Mouse (Mus musculus) heart, embryonic 13.5 days (tissue): ENCODE results near the gene Best2. TPM values are rescaled to one million over a fixed set of nuclear protein-coding genes. Genes with fewer than 3 reads are reported as not detected.

Source experiments
- ATAC-seq: fragments of 200-750 bp; cut with Nextera tagmentation; 2 replicates; pipeline ENCODE4 v1.8.0; 2017; ENCODE audit warnings: moderate TSS enrichment; ENCODE audit not compliant: insufficient number of reproducible peaks, low FRiP score, low TSS enrichment; ENCODE audit errors: extremely low read depth
- H3K27ac ChIP-seq: fragments of 300-500 bp; sonication (generic); replicated peaks from 2 replicates; pipeline ENCODE4 v1.5.1; 2015; ENCODE audit warnings: moderate library complexity, mild to moderate bottlenecking, inconsistent platforms
- H3K27me3 ChIP-seq: fragments of 300-500 bp; sonication (generic); replicated peaks from 2 replicates; pipeline ENCODE4 v1.6.1; 2015; ENCODE audit warnings: mild to moderate bottlenecking, inconsistent platforms
- H3K36me3 ChIP-seq: fragments of 300-500 bp; sonication (generic); 2 replicates; pipeline ENCODE4 v1.6.1; 2015; ENCODE audit warnings: mild to moderate bottlenecking, inconsistent platforms
- H3K4me1 ChIP-seq: fragments of 300-500 bp; sonication (generic); 2 replicates; pipeline ENCODE4 v1.6.1; 2015; ENCODE audit warnings: inconsistent platforms
- H3K4me2 ChIP-seq: fragments of 300-500 bp; sonication (generic); 2 replicates; pipeline ENCODE4 v1.6.1; 2015; ENCODE audit warnings: inconsistent platforms, mild to moderate bottlenecking, moderate library complexity
- H3K4me3 ChIP-seq: fragments of 300-500 bp; sonication (generic); 2 replicates; pipeline ENCODE4 v1.5.1; 2015; ENCODE audit warnings: moderate library complexity, mild to moderate bottlenecking, inconsistent platforms
- H3K9ac ChIP-seq: fragments of 300-500 bp; sonication (generic); 2 replicates; pipeline ENCODE4 v1.6.1; 2015; ENCODE audit warnings: inconsistent platforms, mild to moderate bottlenecking, moderate library complexity
- H3K9me3 ChIP-seq: fragments of 300-500 bp; sonication (generic); 2 replicates; pipeline ENCODE4 v1.6.1; 2016; ENCODE audit warnings: inconsistent platforms
- WGBS: fragments of 180-500 bp; shearing (Covaris S2); methylation state at CpG from one replicate; pipeline ENCODE4 v1.1.7; 2015; ENCODE audit warnings: mixed read lengths; 5-methylcytosine and 5-hydroxymethylcytosine counted together
- microRNA-seq: library from miRNA; unstranded; fragments of <30 nt; microRNA quantifications from one replicate; pipeline ENCODE4, GENCODE M21; 2016
- polyA plus RNA-seq: library from polyadenylated mRNA; unstranded; fragments of >200 nt; fragmentation: Nextera tagmentation; extraction: Ambion mirVana; gene quantifications from 2 replicates; pipeline ENCODE4 v1.2.1, GENCODE M21; 2015

The Best2 gene
- polyA plus RNA-seq, 1 experiment from 2014 or later = not detected

GRCm38 (mm10) chr8:84959811-84960210 lies 54.5 kb downstream of the Best2 start:
- no peak for ATAC-seq
- Histone ChIP-seq H3K4me3 (no peak overlapping the region), H3K36me3 (peaks cover 61% of the 10 kb centered on the region), H3K27ac (no peak overlapping the region), H3K9me3 (no peaks in the 10 kb centered on the region), H3K4me1 (peaks cover 2% of the 10 kb centered on the region), H3K9ac (no peak overlapping the region), H3K27me3 (no peaks in the 10 kb centered on the region), H3K4me2 (no peak overlapping the region)
- WGBS = 75% methylated on average over 7 of the region's 7 CpGs

Small RNA genes within 50 kb of the gene (microRNA-seq; reads per million reads assigned to microRNA genes)
- 1.8 reads per million for gene Mir7070

Other genes with a start within 250 kb of the Best2 start
- 10.0 and 11.7 TPM in 2 replicates for gene Nfix, start 214.2 kb downstream of the Best2 start, polyA plus RNA-seq
- 6.3 and 6.6 TPM in 2 replicates for gene Dand5, start 191.7 kb downstream of the Best2 start, polyA plus RNA-seq
- gene Gadd45gip1, start 183.0 kb downstream of the Best2 start, polyA plus RNA-seq = 50.2 and 52.3 TPM in 2 replicates
- gene Rad23a, start 173.9 kb downstream of the Best2 start, polyA plus RNA-seq = 108 and 123 TPM in 2 replicates
- gene Calr, start 167.6 kb downstream of the Best2 start, polyA plus RNA-seq = 711 and 772 TPM in 2 replicates
- 58.3 and 63.1 TPM in 2 replicates for gene Farsa, start 157.5 kb downstream of the Best2 start, polyA plus RNA-seq
- gene Syce2, start 142.4 kb downstream of the Best2 start, polyA plus RNA-seq = 37.2 and 38.5 TPM in 2 replicates
- gene Gcdh, start 120.6 kb downstream of the Best2 start, polyA plus RNA-seq = 31.0 and 37.5 TPM in 2 replicates
- 4.9 and 15.6 TPM in 2 replicates for gene Klf1, start 112.6 kb downstream of the Best2 start, polyA plus RNA-seq
- 5.3 and 5.9 TPM in 2 replicates for gene Dnase2a, start 106.0 kb downstream of the Best2 start, polyA plus RNA-seq
- gene Mast1, start 77.2 kb downstream of the Best2 start, polyA plus RNA-seq = 0.11 and 0.19 TPM in 2 replicates
- gene Rtbdn, start 67.5 kb downstream of the Best2 start, polyA plus RNA-seq = 0.17 and 0.32 TPM in 2 replicates
- not detected in 2 replicates for gene Gm49661, start 45.1 kb downstream of the Best2 start, polyA plus RNA-seq
- 733 and 747 TPM in 2 replicates for gene Prdx2, start 44.9 kb downstream of the Best2 start, polyA plus RNA-seq
- 82.8 and 83.4 TPM in 2 replicates for gene Rnaseh2a, start 44.8 kb downstream of the Best2 start, polyA plus RNA-seq
- 12.8 and 12.9 TPM in 2 replicates for gene Junb, start 35.8 kb downstream of the Best2 start, polyA plus RNA-seq
- gene Hook2, start 23.9 kb downstream of the Best2 start, polyA plus RNA-seq = 7.2 and 7.3 TPM in 2 replicates
- 113 and 127 TPM in 2 replicates for gene Asna1, start 10.8 kb upstream of the Best2 start, polyA plus RNA-seq
- 73.4 and 75.1 TPM in 2 replicates for gene Trir, start 12.3 kb upstream of the Best2 start, polyA plus RNA-seq
- 23.2 and 25.3 TPM in 2 replicates for gene Tnpo2, start 22.4 kb upstream of the Best2 start, polyA plus RNA-seq
- 18.5 and 19.8 TPM in 2 replicates for gene Fbxw9, start 45.5 kb upstream of the Best2 start, polyA plus RNA-seq
- 0.57 TPM in 1 of 2 replicates, not detected in the other for gene Gm5741, start 53.5 kb upstream of the Best2 start, polyA plus RNA-seq
- 51.9 and 60.4 TPM in 2 replicates for gene Dhps, start 57.2 kb upstream of the Best2 start, polyA plus RNA-seq
- 118 and 120 TPM in 2 replicates for gene Wdr83os, start 66.2 kb upstream of the Best2 start, polyA plus RNA-seq
- 37.7 and 38.7 TPM in 2 replicates for gene Wdr83, start 66.8 kb upstream of the Best2 start, polyA plus RNA-seq
- gene Man2b1, start 68.7 kb upstream of the Best2 start, polyA plus RNA-seq = 30.5 and 31.1 TPM in 2 replicates
- 1.0 and 1.2 TPM in 2 replicates for gene Zfp791, start 108.6 kb upstream of the Best2 start, polyA plus RNA-seq
- not detected in 2 replicates for gene Cks1brt, start 137.4 kb upstream of the Best2 start, polyA plus RNA-seq
- gene Olfr371, start 211.5 kb upstream of the Best2 start, polyA plus RNA-seq = not detected in 2 replicates